Mouse (Mus musculus) CD4-positive helper T cell, adult 2 months (primary cell): ENCODE data around the gene Cmtm3.
A peak's percentile ranks its signal among the peaks of the same experiment; 100 is the strongest.

ENCODE experiments used
- DNase-seq: peaks from one replicate; pipeline ENCODE4 v3.0.0-alpha.2; 2012; ENCODE audit warnings: low read depth, missing footprints, low spot score

Gene Cmtm3

DNA sequence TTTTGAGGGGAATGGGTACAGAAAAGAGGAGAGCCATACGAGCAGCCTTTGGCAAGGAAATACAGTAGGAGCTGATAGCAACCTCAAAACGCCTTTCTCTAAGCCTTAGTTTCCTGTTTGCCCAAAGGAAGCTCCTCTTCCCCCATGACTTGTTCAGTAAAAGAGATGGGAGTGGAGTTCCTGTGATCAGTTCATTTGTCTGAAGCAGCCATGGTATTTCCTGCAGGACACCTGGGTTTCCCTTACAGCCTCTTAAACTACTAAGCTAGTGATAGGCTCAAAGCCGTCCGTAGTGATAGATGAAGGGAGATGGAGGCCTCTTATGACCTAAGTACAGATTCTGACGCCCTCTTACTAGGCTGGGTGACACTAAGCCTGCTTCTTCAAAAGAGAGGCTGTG is 3.2 kb downstream of the Cmtm3 start:
- DNase-seq = no peak

DNA sequence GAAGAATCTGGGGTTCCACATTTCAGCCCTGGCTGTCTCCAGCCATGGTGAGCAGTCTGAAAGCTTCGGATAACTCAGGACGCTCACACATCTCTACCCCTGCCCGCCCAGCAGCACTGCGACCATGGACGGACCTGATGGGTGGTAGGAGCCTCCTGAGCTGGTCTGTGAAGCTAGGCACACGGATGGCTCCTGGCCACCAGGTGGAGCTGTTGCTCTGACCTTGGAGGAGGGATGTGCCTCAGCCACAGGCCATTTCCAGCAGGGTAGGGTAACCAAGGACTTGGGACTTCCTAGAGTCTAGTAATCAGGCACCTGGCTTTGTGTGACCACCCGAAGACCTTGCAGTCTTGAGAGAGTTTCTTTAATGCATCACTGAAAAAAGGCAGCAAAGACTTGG is 4.7 kb downstream of the Cmtm3 start:
- DNase-seq = peak; percentile 80

DNA sequence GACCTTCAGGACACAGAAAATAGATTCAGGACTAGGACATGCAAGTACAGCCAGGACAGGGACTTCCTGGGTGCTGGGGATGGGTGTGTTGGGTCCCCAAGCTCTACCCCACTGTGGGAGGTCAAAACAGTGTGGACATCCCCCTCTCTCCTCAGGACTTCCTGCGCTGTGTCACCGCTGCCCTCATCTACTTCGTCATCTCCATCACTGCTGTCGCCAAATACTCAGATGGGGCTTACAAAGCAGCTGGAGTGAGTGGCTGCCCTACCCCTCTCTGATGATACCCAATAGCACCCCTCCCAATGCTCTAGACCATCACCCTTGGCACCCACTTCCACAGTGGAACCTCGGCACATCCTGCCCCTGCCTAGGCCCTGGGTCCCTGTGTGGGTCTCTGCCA is 5.4 kb downstream of the Cmtm3 start:
- DNase-seq = no peak

DNA sequence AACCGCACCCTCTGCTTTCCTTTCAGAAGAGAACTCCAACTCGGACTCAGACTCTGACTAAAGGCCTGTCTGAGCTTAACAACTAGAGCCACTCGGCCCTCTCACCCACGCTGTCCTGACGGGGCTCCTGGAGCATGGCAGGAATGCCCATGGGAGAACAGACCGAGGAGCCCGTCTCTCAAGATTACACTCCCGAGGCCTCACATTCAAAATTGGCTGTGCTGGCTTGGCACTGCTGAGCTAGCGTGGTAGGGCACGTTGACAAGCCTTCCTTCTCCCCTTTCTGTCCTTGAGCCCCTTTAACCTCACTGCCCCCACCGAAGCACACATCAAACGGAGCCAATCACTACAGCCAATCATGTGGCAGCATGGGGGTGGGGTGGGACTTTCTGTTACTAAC is 7.5 kb downstream of the Cmtm3 start:
- no peak for DNase-seq

DNA sequence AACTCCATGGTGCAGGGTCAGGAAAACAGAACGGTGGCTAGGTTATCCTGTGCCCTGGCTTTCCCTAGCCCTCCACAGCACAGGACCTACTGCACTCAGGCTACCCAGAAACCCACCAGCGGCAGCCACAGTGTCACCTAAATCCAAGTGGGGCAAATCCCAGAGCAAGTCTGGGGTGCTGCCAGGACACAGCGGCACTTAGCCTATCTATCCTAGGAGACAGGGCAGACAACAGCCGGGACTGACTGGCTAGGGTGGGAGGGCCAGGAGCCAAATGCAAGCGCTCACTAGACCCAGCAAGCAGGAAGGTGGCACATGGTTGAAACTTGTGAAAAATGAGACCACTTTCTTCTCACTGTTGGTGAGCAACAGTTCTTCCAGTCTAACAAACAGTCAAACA is 9.8 kb downstream of the Cmtm3 start:
- DNase-seq = no peak

DNA sequence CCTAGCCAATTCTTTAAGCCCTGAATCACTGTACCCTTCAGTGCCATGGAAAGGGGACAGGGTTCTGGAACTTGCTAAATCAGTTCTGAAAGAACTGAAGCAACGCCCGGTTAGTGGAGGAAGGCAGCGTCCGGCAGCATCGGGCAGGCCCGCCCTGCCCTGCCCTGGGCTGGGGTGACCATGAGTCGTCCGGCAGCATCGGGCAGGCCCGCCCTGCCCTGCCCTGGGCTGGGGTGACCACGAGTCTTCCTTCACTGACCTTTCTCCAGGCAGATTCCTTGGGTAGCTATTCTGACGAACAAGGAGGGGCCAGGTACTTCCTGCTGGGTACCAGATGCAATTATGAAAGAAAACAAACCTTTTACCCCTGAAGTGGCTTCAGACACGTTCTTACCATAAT is 10.8 kb downstream of the Cmtm3 start:
- no peak for DNase-seq

DNA sequence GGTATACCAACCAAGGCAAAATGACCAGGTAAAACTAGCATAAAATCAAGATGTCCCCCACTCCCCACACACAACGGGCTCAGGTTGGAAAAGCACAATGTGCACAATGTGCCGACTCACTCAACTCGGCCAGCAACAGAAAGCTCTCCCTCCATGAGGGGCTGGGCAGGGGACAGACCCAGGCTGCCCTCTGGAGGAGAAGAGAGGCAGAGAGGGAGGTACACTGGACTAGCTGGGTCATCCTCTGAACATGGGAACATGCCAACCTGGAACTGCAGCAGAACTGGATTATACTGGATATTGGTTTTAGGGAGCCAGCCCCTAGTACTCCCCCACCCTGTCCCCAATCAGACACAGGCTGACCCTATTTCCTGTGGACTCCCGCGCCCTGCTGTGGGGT is 14.0 kb downstream of the Cmtm3 start:
- no peak for DNase-seq

DNA sequence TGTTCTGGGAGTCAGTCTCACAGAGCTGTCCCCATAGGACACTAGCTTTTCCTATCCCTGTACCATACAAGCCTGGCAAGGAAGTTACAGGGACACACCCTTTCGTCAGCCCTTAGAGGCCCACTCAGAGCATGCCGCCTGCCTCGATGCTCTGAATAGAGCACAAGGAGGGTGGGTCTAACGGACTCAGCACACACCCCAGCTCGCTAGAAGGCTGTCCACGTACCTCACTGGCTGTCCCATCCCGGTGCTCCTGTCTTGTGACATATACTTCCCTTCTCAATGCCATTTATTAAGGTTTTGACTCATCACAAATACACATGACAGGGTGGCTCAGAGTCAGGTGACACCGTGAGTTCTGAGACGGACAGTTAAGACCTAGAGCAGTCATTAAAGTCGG is 15.3 kb downstream of the Cmtm3 start:
- DNase-seq = no peak

DNA sequence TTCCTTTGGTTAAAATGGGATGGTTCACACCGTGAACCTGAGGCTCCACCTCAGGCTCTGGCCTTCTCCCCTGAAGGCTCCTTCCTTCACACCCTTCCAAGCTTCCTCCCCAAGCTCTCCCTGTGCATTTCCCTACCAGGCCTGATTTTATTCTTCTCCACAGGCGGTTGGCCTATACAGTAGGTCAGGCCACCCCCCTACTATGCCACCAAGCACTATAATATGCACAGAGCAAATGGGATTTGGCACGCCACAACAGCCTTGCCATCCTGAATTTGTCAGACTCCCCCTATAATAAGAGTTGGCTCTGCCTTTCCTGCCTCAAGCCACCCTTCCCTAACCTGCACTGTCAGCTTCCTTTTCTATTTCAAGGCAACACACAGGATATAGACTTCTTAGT is 19.4 kb downstream of the Cmtm3 start:
- DNase-seq = no peak

DNA sequence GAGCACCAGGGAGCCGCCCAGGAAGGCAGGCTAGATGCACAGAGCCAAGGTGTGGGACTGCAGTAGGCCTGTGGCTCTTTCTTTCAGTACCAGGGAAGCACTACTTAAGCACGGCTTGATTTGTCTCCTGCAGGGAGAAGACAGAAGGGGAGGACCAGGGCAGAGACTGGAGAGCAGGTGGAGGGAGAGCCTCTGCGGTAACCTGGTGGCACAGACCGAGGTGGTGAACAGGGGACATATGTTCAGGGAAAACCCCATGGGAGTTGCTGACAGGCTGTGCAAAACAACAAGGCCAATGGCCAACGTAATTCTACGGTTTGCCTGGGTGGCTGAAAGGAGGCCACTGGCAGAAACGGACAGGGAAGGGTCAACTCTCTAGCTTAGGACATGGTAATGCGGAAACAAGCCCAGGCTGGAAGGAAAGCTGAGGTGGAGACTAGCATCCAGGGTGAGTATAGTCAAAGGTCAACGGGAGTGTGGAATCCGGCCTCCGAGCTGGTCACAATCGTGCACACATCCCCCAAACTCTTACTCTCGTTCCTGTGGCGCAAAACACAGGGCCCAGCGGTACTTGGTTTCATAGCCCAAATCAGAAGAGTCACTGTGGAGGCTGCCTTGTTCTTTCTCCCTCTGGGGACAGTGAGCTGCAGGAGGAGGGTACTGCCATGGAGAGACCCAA is 20.7 kb downstream of the Cmtm3 start:
- DNase-seq = no peak

DNA sequence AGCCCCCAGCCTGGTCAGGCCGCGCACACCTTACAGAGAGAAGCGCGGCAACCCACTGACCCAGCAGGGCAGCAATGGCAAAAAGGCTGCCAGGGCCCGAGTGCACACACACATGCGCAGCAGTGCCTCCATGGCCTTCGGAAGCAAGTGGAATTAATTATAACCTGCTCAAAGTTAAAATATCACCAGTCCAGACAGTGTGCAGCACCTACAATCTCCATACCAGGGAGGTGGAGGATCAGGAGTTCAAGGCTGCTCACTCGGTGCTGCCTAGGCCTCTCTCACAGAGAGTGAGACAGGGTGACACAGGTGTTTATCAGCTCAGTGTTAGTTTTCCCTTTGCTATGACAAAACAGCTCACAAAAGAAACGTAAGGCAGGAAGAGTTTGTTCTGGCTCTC is 26.5 kb downstream of the Cmtm3 start:
- DNase-seq = no peak

DNA sequence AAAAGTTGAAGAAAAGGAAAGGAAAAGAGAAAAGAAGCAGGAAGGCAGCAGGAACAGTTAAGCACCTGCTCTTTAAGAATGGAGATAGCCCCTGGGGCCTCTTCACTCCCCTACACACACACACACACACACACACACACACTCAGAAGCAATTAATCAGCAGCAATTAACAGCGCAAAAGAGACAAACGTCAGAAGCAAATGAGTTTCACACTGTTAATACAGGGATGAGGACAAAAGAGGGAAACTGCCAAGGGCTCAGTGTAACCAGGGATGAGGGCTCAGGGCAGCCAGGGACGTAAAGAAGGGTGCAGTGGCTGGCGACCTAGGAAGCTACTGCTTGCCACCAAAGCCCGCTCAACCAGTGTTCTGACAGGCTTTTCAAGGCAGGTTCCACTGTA is 28.2 kb downstream of the Cmtm3 start:
- no peak for DNase-seq

DNA sequence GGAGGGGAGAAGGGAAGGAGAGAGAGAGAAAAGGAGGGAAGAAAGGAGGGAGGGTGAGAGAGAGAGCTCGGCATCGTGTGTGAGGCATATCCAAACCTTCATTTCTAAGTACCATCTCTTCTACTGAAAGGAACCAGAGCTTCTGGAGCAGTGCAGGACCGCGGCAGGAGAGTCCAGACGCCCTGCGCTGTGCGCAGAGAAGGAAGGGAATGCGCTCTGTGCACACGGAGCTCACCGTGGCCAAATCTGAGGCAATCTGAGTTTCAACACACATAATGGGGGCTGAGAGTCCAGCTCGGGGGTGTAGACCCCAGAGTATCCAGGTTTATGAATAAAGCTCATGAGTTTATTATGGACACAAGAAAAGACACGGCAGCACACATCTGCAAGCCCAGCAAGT is 30.4 kb downstream of the Cmtm3 start:
- DNase-seq = no peak

DNA sequence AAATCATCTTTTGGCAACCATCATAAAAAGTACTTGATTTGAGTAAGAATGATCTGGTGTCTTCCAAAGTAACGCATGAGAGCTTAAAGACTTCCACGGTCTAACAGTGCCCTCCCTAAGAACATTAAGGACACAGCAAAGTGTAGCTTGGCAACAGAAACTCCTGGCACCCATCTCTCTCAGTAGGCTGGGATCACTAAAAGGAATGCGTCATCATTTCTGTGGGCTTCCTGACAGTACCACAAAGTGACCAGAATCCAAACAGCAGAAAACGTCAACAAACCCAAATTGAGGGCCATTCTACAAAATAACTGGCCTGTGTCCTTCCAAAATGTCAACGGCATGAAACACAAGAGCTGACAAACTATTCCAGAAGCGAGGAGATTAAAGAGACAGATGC is 30.9 kb downstream of the Cmtm3 start:
- no peak for DNase-seq

DNA sequence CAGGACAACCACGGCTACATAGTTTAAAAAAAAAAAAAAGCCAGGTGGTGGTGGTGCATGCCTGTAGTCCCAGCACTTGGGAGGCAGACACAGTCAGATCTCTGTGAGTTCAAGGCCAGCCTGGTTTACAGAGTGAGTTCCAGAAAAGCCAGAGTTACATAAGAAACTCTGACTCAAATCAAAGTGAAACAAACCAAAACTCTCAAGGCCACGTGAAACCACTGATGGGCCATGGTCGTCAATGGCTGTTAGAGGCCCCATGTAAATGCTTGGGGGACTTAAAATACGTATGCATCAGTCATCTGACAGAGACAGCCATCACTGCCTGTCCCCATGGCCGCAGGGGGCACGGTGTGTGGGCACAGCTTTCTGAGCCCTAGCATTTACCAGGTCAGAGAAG is 31.9 kb downstream of the Cmtm3 start:
- no peak for DNase-seq

DNA sequence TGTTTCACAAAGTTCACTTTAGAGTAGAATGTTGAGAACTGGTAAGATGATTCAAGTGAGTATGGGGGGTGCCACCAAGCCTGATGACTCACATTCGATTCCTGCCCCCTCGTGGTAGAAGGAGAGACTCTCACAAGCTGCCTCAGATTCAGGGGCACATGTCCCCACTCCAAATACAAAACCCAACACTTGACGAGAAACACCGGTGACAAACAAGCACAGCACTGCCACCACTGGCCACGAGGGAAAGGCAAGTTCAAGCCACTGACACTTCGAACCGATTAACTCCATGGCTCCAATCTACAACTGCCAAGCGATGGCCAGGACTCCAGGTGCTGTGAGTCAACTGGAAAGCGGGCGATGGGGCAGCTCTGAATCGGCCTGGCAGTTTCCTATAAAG is 34.6 kb downstream of the Cmtm3 start:
- no peak for DNase-seq

DNA sequence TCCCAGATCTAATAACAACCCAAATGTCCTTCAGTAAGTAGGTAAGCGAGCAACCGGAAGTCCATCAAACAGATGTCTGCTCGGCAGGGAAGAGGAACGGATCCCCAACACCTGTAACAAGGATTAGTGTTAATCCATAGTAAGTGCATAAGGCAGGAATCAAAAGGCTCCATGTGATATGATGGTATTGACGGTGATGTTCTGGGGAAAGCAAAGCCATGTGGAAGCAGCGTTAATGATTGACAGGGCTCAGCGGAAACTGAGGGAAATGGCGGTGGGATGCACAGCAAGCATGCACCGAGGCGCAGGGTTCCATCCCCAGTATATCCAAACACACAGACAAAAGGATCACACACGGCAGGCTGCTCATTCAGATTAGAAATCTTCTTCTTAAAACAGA is 35.1 kb downstream of the Cmtm3 start:
- no peak for DNase-seq

DNA sequence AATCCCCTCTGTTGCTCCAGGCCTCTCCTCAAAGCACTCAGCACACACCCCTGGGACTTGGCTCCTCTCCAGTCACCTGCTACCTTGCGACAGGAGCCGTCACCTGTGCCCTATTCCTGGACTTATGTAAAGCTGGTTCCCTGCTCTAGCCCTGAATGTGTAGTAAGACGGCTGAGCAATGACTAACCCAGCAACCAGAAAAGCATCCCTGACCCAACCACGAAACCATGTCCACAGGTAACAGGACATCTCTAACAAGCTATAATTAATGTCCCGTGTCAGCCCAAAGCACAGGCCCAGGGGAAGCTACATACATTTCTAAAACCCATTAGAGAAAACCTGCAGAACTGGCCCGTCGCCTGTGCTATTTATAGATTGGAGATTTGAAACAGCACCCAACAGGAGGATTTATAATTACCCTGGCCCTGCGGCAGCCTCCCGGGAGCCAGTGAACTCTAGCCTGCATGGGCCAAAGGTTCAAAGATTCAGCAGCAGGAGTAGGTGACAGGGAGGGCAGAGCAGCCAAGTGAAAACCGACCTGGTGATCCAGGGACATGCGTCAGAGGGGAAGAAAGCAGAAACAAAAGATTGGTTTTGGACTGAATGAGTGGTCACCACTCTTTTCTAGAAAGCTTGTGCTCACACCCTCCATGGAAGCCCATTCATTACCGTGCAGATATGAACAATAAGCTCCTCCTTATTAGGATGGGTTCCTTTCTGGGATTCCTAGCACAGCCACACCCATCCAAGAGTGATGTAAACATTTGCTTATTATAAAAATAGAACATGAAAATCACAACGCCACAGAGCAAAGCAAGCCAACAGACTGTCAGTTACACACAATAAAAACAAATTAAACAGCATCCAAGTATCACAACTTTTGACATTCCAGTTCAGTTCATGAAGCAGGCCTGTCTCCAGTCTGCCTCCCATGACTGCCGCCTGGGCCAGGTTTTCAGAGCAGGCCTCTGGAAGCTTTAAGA is 35.9 kb downstream of the Cmtm3 start:
- no peak for DNase-seq

DNA sequence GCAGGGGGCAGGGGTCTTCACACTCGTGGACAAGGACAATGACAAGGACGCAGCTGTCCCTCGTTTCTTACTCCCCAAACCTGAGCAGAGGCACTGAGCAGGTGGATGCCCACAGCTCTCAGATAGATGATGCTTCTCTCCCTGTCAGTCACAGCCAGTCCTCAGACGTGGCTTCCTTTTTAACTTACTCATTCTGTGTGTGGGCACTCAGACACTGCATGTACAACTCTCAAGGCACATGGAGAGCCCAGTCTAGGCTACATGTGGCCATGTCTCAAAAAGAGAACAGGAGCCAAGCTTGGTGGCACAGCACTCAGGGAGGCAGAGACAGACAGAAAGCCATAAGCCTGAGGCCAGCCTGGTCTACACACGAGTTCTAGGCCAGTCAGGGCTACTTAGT is 36.7 kb downstream of the Cmtm3 start:
- DNase-seq = no peak

DNA sequence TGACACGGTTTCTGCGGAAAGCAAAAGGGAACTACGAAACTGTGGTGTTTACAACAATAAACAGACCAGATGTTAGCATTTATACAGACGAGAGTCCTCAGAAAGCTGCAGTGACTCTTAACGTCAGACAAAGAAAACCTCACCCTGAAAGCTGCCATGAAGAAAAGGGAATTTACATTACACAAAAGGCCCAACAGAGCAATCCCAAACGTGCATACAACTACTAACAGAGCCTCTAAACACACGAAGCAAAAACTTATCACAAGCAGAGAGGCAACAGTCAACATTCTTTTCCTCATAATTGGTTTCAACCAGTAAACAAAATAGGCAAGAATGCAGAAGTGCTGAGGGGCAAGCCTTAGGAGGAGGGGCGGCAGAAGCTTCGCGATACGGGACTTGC is 37.5 kb downstream of the Cmtm3 start:
- no peak for DNase-seq

DNA sequence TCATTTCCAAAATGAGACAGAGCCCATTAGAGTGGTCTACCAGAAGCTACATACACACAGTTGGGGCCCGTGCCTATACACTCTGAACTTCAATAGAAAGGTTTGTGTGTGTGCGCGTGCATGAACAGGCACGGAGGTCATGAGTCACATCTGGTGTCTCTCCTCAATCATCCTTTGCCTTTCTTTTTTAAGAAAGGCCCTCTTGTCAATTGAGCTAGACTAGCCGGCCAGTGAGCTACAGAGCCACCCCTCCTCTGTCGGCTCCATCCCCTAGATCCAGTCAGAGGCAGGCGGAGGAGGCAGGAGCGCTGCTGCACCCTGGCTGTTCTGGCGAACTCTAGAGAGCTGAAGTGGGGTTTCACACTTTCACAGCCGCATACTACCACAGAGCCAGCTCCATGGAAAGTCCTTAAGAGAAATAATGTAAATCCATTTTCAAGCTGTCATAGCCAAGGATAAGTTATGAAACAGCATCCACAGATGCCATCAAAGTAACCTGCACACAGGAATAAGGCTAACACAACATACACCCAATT is 40.2 kb downstream of the Cmtm3 start:
- no peak for DNase-seq

DNA sequence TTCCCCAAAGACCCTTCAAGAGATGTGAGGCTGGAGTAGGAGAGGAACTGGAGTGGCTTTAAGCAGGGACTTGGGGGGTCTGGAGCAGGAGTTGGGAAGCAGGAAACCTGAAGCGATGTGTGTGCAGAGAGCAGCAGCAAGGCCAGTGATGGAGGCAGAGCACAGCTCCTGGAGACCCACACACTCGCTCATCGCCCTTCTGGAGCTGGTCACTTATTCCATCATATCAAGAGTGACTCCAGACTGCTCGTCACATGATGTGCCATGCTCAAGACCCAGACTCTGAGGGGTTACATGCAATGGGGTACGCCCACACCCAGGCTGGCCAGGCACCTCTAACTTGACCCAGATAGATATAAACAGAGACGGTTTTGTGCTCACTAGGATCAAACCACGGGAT is 41.1 kb downstream of the Cmtm3 start:
- DNase-seq = no peak

DNA sequence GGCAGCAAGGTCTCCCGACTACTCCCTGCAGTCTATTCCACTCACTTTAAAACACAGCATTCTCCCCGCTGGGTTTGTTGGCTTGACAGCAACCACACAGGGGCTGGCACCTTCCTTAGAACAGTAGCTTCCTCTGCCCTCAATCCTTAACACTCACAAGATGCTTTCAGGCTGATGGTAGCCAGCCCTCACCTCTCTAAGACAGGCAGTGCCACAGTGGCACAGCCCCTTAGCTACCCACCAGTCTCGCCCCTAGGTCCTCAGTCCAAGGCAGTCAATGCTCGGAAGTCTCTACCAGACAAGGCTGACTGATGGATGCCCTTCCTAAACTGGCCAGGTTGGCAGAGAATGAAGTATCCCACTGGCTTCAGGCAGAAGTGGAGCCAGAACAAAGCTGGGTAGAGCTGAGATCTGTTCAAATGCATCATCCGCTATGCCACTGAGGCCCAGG is 41.8 kb downstream of the Cmtm3 start:
- no peak for DNase-seq
